Mouse (Mus musculus): ENCODE data around the gene Ccr6.

DNA sequence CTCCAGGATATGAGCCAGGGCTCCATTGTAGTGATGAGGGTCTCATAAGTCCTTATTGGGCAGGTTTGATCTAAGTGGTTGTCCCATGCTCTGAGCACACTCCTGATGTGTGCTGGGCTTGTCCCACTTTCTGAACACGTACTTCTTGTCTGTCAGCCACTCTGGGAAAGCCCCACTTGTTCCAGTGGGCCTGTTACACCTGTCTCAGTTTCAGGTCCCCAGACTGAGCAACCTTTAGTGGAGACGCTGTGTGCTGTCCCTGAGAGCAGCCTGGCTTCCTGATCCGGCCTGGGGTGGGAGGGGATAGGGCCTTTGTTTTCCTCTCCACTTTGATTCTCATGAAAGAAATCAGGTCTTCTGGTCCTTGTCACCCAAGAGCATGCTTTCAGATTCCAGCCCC is 25.7 kb upstream of the Ccr6 start:
- TF ChIP-seq CTCF (IDR thresholded peaks at IDR 0.05; ENCODE audit: control insufficient read depth, insufficient read depth, low read length) (no peak), POLR2A (IDR thresholded peaks at IDR 0.05; ENCODE audit: borderline replicate concordance, control insufficient read depth, low read depth, low read length) (no peak)

Data from bone marrow, adult 2 months (tissue).